Mouse (Mus musculus) heart, adult 18-20 months (tissue): Measurements from ENCODE around the gene Ndufa8. TPM values are rescaled to one million over a fixed set of nuclear protein-coding genes. Genes with fewer than 3 reads are reported as not detected.

Experiments
- total RNA-seq, 2 experiments: library from RNA; stranded (reverse); gene quantifications; 2 replicates each; pipeline ENCODE4 v1.2.3; 2021

Gene Ndufa8
- total RNA-seq, 2 experiments from 2014 or later: 687 to 800 TPM

Other genes with a start within 250 kb of the Ndufa8 start
- gene Ttll11, start 69.5 kb downstream of the Ndufa8 start, total RNA-seq: 1 to 10 TPM; 1.1 to 1.9 TPM
- gene Morn5, start 52 bp upstream of the Ndufa8 start, total RNA-seq: not detected
- 1 to 10 TPM; 1.6 to 1.7 TPM for gene Lhx6, start 56.0 kb upstream of the Ndufa8 start, total RNA-seq
- gene Mrrf, start 87.0 kb upstream of the Ndufa8 start, total RNA-seq: 10 to 100 TPM; 38.6 to 44.5 TPM
- gene Rbm18, start 87.4 kb upstream of the Ndufa8 start, total RNA-seq: 10 to 100 TPM; 34.5 to 34.9 TPM
- 10 to 100 TPM; 12.4 to 16.1 TPM for gene Ptgs1, start 181.0 kb upstream of the Ndufa8 start, total RNA-seq